Mouse (Mus musculus) hindbrain, embryonic 13.5 days (tissue): ENCODE data around the gene Atg7. TPM values are rescaled to one million over a fixed set of nuclear protein-coding genes. Genes with fewer than 3 reads are reported as not detected.

Experiments used
- ATAC-seq: fragments of 200-750 bp; cut with Nextera tagmentation; 2 replicates; pipeline ENCODE4 v1.8.0; 2017; ENCODE audit warnings: moderate TSS enrichment; ENCODE audit not compliant: low FRiP score
- H3K27ac ChIP-seq: fragments of 300-500 bp; sonication (generic); 2 replicates; pipeline ENCODE4 v1.5.1; 2015; ENCODE audit warnings: inconsistent platforms, mild to moderate bottlenecking, moderate library complexity
- H3K27me3 ChIP-seq: fragments of 300-500 bp; sonication (generic); 2 replicates; pipeline ENCODE4 v1.6.1; 2015; ENCODE audit warnings: mild to moderate bottlenecking, inconsistent platforms
- H3K36me3 ChIP-seq: fragments of 300-500 bp; sonication (generic); 2 replicates; pipeline ENCODE4 v1.6.1; 2015; ENCODE audit warnings: mild to moderate bottlenecking, inconsistent platforms
- H3K4me1 ChIP-seq: fragments of 300-500 bp; sonication (generic); replicated peaks from 2 replicates; pipeline ENCODE4 v1.6.1; 2015; ENCODE audit warnings: inconsistent platforms
- H3K4me2 ChIP-seq: fragments of 300-500 bp; sonication (generic); 2 replicates; pipeline ENCODE4 v1.6.1; 2015; ENCODE audit warnings: inconsistent platforms, mild to moderate bottlenecking, moderate library complexity
- H3K4me3 ChIP-seq: fragments of 300-500 bp; sonication (generic); 2 replicates; pipeline ENCODE4 v1.5.1; 2015; ENCODE audit warnings: mild to moderate bottlenecking, inconsistent platforms
- H3K9ac ChIP-seq: fragments of 300-500 bp; sonication (generic); 2 replicates; pipeline ENCODE4 v1.6.1; 2015; ENCODE audit warnings: mild to moderate bottlenecking, inconsistent platforms
- H3K9me3 ChIP-seq: fragments of 300-500 bp; sonication (generic); 2 replicates; pipeline ENCODE4 v1.6.1; 2016; ENCODE audit warnings: inconsistent platforms
- WGBS: fragments of 180-500 bp; shearing (Covaris S2); methylation state at CpG from one replicate; pipeline ENCODE4 v1.1.7; 2015; 5-methylcytosine and 5-hydroxymethylcytosine counted together
- polyA plus RNA-seq: library from polyadenylated mRNA; unstranded; fragments of >200 nt; fragmentation: Nextera tagmentation; extraction: Ambion mirVana; gene quantifications from 2 replicates; pipeline ENCODE4 v1.2.1, GENCODE M21; 2015

The Atg7 gene
- polyA plus RNA-seq, 1 experiment from 2014 or later = 18.2 TPM

GRCm38 (mm10) chr6:114851688-114852087 lies 208.8 kb downstream of the Atg7 start:
- peak overlapping the region; percentile 56 for H3K9ac ChIP-seq
- peaks cover 4% of the 10 kb centered on the region; the same call in 1 of the 2 replicates for H3K27me3 ChIP-seq
- no peak overlapping the region for H3K4me2 ChIP-seq
- no peak for ATAC-seq
- no peaks in the 10 kb centered on the region for H3K9me3 ChIP-seq
- H3K4me1 ChIP-seq = peaks cover 71% of the 10 kb centered on the region
- peak overlapping the region; percentile 75 for H3K27ac ChIP-seq
- 28% methylated on average over 7 of the region's 7 CpGs for WGBS
- H3K4me3 ChIP-seq = no peak overlapping the region
- no peaks in the 10 kb centered on the region for H3K36me3 ChIP-seq

DNA sequence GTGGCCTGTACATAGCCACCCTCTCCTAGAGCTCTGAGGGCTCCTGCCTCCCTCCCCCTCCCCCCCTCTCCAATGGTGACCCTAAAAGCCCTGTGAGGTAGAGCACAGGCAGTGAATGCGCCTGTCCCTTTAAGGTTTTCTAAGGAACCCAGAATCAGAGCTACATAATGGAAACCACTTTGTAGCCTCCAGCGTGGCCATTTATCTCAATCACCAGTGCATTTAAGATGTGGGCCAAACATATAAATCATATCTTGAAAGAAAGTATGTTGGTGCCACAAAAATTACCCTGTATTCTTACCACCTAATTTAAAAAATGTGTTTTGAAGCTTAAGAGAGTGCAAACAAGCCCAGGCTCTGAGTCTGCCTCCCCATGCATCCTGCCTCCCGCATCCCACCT lies 209.8 kb downstream of the Atg7 start:
- no peaks in the 10 kb centered on the region for H3K9me3 ChIP-seq
- H3K9ac ChIP-seq = peak overlapping the region; percentile 46
- ATAC-seq = peak; percentile 30; the same call in 1 of the 2 replicates
- H3K4me3 ChIP-seq = no peak overlapping the region
- H3K4me2 ChIP-seq = 0 out of 2 replicates have a peak overlapping the region, but pooled peaks have one; percentile 8
- H3K27me3 ChIP-seq = peaks cover 4% of the 10 kb centered on the region; the same call in 1 of the 2 replicates
- H3K27ac ChIP-seq = peak overlapping the region; percentile 75
- H3K36me3 ChIP-seq = no peaks in the 10 kb centered on the region
- H3K4me1 ChIP-seq = peaks cover 70% of the 10 kb centered on the region
- WGBS = 23% methylated on average over 3 of the region's 3 CpGs

DNA sequence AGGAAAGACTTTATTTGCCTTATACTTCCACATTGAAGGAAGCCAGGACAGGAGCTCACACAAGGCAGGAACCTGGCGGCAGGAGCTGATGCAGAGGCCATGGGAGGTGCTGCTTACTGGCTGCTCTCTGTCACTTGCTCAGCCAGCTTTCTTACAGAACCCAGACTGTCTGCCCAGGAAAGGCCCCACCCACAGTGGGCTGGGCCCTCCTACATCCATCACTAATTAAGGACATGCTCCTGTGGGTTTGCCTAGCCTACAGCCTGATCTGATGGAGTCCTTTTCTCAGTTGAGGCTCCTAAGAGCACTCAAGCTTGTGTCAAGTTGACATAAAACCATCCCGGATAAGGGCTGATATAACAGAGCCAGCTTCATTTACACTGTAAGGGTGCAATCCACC lies 211.5 kb downstream of the Atg7 start:
- H3K9me3 ChIP-seq = no peaks in the 10 kb centered on the region
- peaks cover 63% of the 10 kb centered on the region for H3K4me1 ChIP-seq
- H3K27me3 ChIP-seq = peaks cover 4% of the 10 kb centered on the region; the same call in 1 of the 2 replicates
- no peak overlapping the region for H3K4me3 ChIP-seq
- peaks cover 9% of the 10 kb centered on the region for H3K36me3 ChIP-seq
- 0 out of 2 replicates have a peak overlapping the region, but pooled peaks have one; percentile 3 for H3K27ac ChIP-seq
- WGBS = 55% methylated on average over 2 of the region's 2 CpGs
- ATAC-seq = no peak
- no peak overlapping the region for H3K4me2 ChIP-seq
- no peak overlapping the region for H3K9ac ChIP-seq

DNA sequence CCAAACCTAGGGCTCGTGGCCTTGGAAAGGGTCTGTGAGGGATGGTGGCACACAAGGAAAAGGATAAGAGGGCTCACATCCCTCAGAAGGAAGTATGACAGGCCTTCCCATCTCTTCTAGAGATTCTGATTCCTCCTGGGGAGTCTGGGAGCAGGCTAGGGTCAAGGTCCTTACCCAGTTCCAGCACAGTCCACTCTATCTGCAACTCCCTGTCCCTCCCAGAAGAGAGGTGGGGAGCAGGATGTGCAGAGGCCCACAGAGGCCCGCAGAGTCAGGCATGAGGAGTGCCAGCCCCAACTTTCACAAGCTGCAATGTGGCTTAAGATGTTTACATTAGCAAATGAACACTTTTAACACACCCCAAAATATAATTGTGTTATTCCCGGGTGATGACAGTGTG lies 212.7 kb downstream of the Atg7 start:
- Histone ChIP-seq H3K4me3 (no peak overlapping the region), H3K4me2 (no peak overlapping the region), H3K9me3 (no peaks in the 10 kb centered on the region), H3K9ac (no peak overlapping the region), H3K36me3 (peaks cover 17% of the 10 kb centered on the region), H3K4me1 (peaks cover 56% of the 10 kb centered on the region), H3K27ac (peak overlapping the region; percentile 40; the same call in 1 of the 2 replicates), H3K27me3 (peaks cover 4% of the 10 kb centered on the region; the same call in 1 of the 2 replicates)
- 70% methylated on average over 3 of the region's 3 CpGs for WGBS
- ATAC-seq = no peak

- no peak for ATAC-seq
- Histone ChIP-seq H3K36me3 (peaks cover 25% of the 10 kb centered on the region), H3K4me2 (no peak overlapping the region), H3K27ac (no peak overlapping the region), H3K4me1 (peaks cover 60% of the 10 kb centered on the region), H3K27me3 (no peaks in the 10 kb centered on the region), H3K9ac (no peak overlapping the region), H3K4me3 (no peak overlapping the region), H3K9me3 (no peaks in the 10 kb centered on the region)
- WGBS = 84% methylated on average over 4 of the region's 4 CpGs
These were observed 213.6 kb downstream of the Atg7 start for GRCm38 (mm10) chr6:114856501-114856900.

DNA sequence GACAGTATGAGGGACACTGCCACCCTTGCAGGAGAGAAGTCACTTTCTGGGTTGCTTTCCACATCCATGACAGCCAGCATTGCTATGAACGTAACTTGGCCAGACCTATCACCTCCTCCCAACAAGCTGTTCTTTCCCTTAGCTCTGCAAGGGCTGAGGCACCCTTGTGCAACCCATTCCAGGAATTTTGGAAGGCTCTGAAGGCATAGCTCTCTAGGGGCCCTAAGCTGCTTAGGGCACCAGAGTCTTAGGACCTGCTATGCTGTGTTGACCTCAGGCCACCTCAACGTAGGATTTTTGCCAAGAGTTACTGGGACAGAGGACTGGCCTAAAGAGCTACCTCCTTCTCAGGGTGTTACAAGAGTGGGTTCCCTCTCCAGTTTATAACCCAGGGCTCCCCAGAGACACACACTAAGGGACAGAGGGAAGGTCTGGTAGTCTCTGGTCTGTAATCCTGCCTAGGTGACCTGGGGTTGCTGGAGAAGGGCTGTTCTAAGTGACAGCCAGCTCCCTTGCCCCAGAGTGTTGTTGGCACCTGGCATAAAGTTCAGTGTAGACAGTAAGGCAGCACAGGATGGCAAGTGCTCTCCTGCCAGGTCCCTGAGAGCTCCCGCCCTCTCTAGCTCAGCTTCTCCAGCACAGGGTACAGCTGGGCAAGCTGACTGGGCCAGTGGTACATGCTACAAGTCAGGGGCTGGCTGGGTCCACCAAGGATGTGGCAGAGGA lies 215.3 kb downstream of the Atg7 start:
- H3K27ac ChIP-seq = peak overlapping the region; percentile 52; the same call in 1 of the 2 replicates
- ATAC-seq = no peak
- no peaks in the 10 kb centered on the region for H3K27me3 ChIP-seq
- H3K36me3 ChIP-seq = peaks cover 42% of the 10 kb centered on the region
- H3K4me3 ChIP-seq = no peak overlapping the region
- H3K4me1 ChIP-seq = peaks cover 46% of the 10 kb centered on the region
- H3K9ac ChIP-seq = peak overlapping the region; percentile 21; the same call in 1 of the 2 replicates
- H3K9me3 ChIP-seq = no peaks in the 10 kb centered on the region
- 80% methylated on average over 3 of the region's 3 CpGs for WGBS
- no peak overlapping the region for H3K4me2 ChIP-seq

DNA sequence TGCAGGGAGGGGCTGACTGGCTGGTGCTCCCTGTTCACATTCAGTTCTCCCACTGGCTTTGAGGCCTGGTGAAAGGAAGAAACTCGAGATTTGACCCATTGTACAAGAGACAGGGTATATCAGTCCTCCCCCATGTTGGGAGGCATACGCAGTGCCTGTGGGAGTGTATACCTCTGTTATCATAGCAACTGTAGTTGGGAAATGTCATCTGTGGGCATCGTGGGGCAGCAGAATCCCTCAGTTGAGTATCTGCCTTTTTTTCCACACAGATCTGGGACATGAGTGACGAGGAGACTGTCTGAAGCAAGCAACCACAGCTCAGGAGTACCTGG lies 215.8 kb downstream of the Atg7 start:
- Histone ChIP-seq H3K4me3 (no peak overlapping the region), H3K4me2 (no peak overlapping the region), H3K4me1 (peaks cover 41% of the 10 kb centered on the region), H3K9me3 (no peaks in the 10 kb centered on the region), H3K27ac (no peak overlapping the region; the same call in 1 of the 2 replicates), H3K27me3 (no peaks in the 10 kb centered on the region), H3K9ac (no peak overlapping the region), H3K36me3 (peaks cover 45% of the 10 kb centered on the region)
- no peak for ATAC-seq
- 86% methylated on average over 4 of the region's 4 CpGs for WGBS

- no peaks in the 10 kb centered on the region for H3K9me3 ChIP-seq
- H3K4me2 ChIP-seq = no peak overlapping the region
- peak overlapping the region; percentile 60 for H3K27ac ChIP-seq
- H3K4me3 ChIP-seq = no peak overlapping the region
- peaks cover 28% of the 10 kb centered on the region for H3K4me1 ChIP-seq
- no peaks in the 10 kb centered on the region for H3K27me3 ChIP-seq
- peak overlapping the region; percentile 26; the same call in 1 of the 2 replicates for H3K9ac ChIP-seq
- WGBS = 84% methylated on average over 14 of the region's 14 CpGs
- peaks cover 50% of the 10 kb centered on the region for H3K36me3 ChIP-seq
- no peak for ATAC-seq
These were observed 218.0 kb downstream of the Atg7 start for GRCm38 (mm10) chr6:114860677-114861568.

- Histone ChIP-seq H3K27me3 (no peaks in the 10 kb centered on the region), H3K9me3 (no peaks in the 10 kb centered on the region), H3K4me2 (no peak overlapping the region), H3K36me3 (peaks cover 50% of the 10 kb centered on the region), H3K27ac (peak overlapping the region; percentile 60), H3K4me3 (no peak overlapping the region), H3K4me1 (peaks cover 28% of the 10 kb centered on the region), H3K9ac (peak overlapping the region; percentile 26; the same call in 1 of the 2 replicates)
- 58% methylated on average over 9 of the region's 9 CpGs for WGBS
- ATAC-seq = no peak
These were observed 218.7 kb downstream of the Atg7 start for GRCm38 (mm10) chr6:114861591-114861990.

DNA sequence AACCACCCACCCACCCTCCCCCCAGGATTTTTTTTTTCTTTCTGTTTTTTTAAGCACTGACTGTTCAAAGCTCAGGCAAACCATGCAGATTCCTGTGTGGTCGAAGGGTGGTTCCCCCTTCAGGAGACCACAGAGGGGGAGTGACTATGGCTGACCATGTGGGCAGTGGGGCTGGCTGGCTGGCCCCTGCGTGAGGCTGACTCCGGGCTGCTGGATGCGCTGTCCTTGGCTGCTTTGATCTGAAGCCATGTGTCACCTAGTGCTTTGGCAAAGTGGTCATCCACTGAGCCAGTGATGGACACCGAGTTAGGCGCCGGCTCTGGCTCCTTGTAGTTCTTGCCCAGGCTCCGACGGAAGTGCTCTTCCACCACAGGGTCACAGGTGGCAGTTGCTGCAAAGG lies 219.1 kb downstream of the Atg7 start:
- WGBS = 84% methylated on average over 9 of the region's 9 CpGs
- Histone ChIP-seq H3K36me3 (peaks cover 50% of the 10 kb centered on the region), H3K27ac (peak overlapping the region; percentile 60; the same call in 1 of the 2 replicates), H3K4me3 (no peak overlapping the region), H3K9ac (no peak overlapping the region), H3K4me2 (no peak overlapping the region), H3K9me3 (no peaks in the 10 kb centered on the region), H3K27me3 (no peaks in the 10 kb centered on the region), H3K4me1 (peaks cover 28% of the 10 kb centered on the region)
- no peak for ATAC-seq

DNA sequence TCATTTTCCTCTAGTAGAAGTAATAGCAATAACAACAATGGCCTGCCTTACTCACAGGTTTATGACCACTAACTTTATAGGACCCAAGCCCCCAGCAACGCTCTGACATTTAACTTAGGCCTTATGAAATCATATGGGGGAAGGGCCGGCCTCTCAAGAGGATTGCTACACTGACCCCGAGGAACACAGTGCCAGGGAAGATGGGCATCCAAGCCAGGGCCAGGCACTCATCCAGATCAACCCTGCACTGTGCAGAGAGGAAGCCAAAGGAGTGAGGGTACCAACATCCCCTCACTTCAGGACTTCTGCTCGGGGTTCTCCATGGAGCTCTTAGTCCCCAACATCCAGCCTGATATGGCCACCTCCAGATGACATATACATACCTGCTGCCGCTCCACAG lies 220.6 kb downstream of the Atg7 start:
- no peak for ATAC-seq
- H3K4me2 ChIP-seq = no peak overlapping the region
- no peak overlapping the region for H3K9ac ChIP-seq
- H3K36me3 ChIP-seq = peaks cover 45% of the 10 kb centered on the region
- H3K4me3 ChIP-seq = no peak overlapping the region
- H3K27ac ChIP-seq = no peak overlapping the region
- peaks cover 19% of the 10 kb centered on the region for H3K4me1 ChIP-seq
- 91% methylated on average over 5 of the region's 5 CpGs for WGBS
- no peaks in the 10 kb centered on the region for H3K9me3 ChIP-seq
- H3K27me3 ChIP-seq = no peaks in the 10 kb centered on the region

- no peak overlapping the region; the same call in 1 of the 2 replicates for H3K27ac ChIP-seq
- H3K4me1 ChIP-seq = peaks cover 28% of the 10 kb centered on the region
- H3K36me3 ChIP-seq = peaks cover 40% of the 10 kb centered on the region
- H3K4me2 ChIP-seq = no peak overlapping the region
- no peaks in the 10 kb centered on the region for H3K27me3 ChIP-seq
- ATAC-seq = no peak
- H3K9ac ChIP-seq = no peak overlapping the region
- H3K9me3 ChIP-seq = no peaks in the 10 kb centered on the region
- no peak overlapping the region for H3K4me3 ChIP-seq
- 76% methylated on average over 8 of the region's 8 CpGs for WGBS
These were observed 221.5 kb downstream of the Atg7 start for GRCm38 (mm10) chr6:114864421-114864820.
